Mouse (Mus musculus) forebrain, postnatal 0 days (tissue): ENCODE results near the gene Gpr157. TPM values are rescaled to one million over a fixed set of nuclear protein-coding genes. Genes with fewer than 3 reads are reported as not detected.
A peak's percentile ranks its signal among the peaks of the same experiment; 100 is the strongest.

Source experiments
- ATAC-seq: fragments of 200-750 bp; cut with Nextera tagmentation; 2 replicates; pipeline ENCODE4 v1.8.0; 2017; ENCODE audit warnings: mild to moderate bottlenecking, moderate library complexity
- DNase-seq: peaks from one replicate; pipeline ENCODE4 v3.0.0-alpha.2; 2015
- H3K27ac ChIP-seq: fragments of 300-500 bp; sonication (generic); 2 replicates; pipeline ENCODE4 v1.5.1; 2014; ENCODE audit warnings: low read depth, mild to moderate bottlenecking, antibody characterized with exemption, low read length, moderate library complexity, mixed read lengths
- H3K27me3 ChIP-seq: fragments of 300-500 bp; sonication (generic); 2 replicates; pipeline ENCODE4 v1.6.1; 2014; ENCODE audit warnings: mild to moderate bottlenecking, low read length, mixed read lengths; ENCODE audit not compliant: insufficient read depth
- H3K36me3 ChIP-seq: fragments of 300-500 bp; sonication (generic); 2 replicates; pipeline ENCODE4 v1.6.1; 2014; ENCODE audit warnings: mild to moderate bottlenecking, moderate library complexity; ENCODE audit not compliant: insufficient read depth
- H3K4me1 ChIP-seq: fragments of 300-500 bp; sonication (generic); 2 replicates; pipeline ENCODE4 v1.6.1; 2014; ENCODE audit warnings: antibody characterized with exemption; ENCODE audit not compliant: insufficient read depth
- H3K4me2 ChIP-seq: fragments of 300-500 bp; sonication (generic); 2 replicates; pipeline ENCODE4 v1.6.1; 2014; ENCODE audit warnings: low read depth, mild to moderate bottlenecking, moderate library complexity
- H3K4me3 ChIP-seq: fragments of 300-500 bp; sonication (generic); 2 replicates; pipeline ENCODE4 v1.5.1; 2014; ENCODE audit warnings: low read depth, low read length, mixed read lengths
- H3K9ac ChIP-seq: fragments of 300-500 bp; sonication (generic); 2 replicates; pipeline ENCODE4 v1.6.1; 2014; ENCODE audit warnings: mild to moderate bottlenecking
- H3K9me3 ChIP-seq: fragments of 300-500 bp; sonication (generic); 2 replicates; pipeline ENCODE4 v1.6.1; 2016; ENCODE audit warnings: low read length
- CTCF ChIP-seq: sonication (generic); IDR thresholded peaks from 2 replicates; pipeline ENCODE4 v1.5.1; 2016; ENCODE audit warnings: antibody characterized with exemption, control low read depth, low read depth
- WGBS: fragments of 180-500 bp; shearing (Covaris S2); extraction: QIAGEN DNeasy Blood & Tissue Kit; methylation state at CpG from one replicate; pipeline ENCODE4 v1.1.7; 2014; 5-methylcytosine and 5-hydroxymethylcytosine counted together
- polyA plus RNA-seq: library from polyadenylated mRNA; unstranded; fragments of >200 nt; fragmentation: Nextera tagmentation; extraction: Ambion mirVana; gene quantifications from 2 replicates; pipeline ENCODE4 v1.2.1, GENCODE M21; 2015
- total RNA-seq: library from RNA; depleted of rRNA; stranded (reverse); fragments of >200 nt; gene quantifications from 2 replicates; pipeline ENCODE4 v1.2.3, GENCODE M21; 2014

The Gpr157 gene
- total and polyA plus RNA-seq, 2 experiments from 2014 or later: 0.31 to 1.8 TPM

DNA sequence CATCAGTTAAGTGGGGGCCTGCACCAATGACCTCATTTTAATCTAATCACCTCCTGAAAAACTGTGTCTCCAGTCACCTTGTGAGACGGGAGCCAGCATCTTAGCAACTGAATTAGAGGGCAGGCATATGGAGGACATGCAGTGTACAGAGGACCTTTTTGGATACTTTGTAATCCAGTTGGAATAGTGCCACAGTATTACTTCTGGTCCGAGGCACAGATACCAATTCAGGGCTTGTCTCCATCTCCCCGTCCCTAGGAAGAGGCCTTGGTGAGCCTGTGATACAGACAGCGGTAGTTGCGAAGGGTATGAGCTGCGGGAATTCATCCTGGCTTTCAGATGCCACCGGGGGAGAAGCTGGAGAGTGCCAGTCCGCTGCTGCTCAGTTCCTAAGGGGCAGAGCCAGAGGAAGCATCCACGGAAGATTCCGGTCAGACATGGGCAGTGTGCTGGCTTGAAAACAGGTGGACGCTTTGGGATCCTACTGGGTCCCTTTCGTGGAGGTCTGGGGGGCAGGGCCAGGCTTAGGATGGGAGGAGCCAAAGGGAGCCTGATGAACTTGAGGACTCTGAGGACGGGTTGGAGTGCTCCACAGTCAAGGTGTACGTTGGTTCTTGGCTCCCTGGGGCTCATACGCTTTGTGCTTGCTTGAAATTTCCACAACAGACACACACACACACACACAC, 14.6 kb upstream of the Gpr157 start:
- Histone ChIP-seq H3K27ac (no peak overlapping the region), H3K27me3 (no peaks in the 10 kb centered on the region), H3K4me1 (no peaks in the 10 kb centered on the region), H3K4me3 (no peak overlapping the region), H3K9ac (no peak overlapping the region), H3K4me2 (no peak overlapping the region), H3K36me3 (no peaks in the 10 kb centered on the region), H3K9me3 (no peaks in the 10 kb centered on the region)
- ATAC-seq (no peak), DNase-seq (no peak)
- WGBS: 46% methylated on average over 15 of the region's 15 CpGs
- no peak for TF ChIP-seq CTCF

DNA sequence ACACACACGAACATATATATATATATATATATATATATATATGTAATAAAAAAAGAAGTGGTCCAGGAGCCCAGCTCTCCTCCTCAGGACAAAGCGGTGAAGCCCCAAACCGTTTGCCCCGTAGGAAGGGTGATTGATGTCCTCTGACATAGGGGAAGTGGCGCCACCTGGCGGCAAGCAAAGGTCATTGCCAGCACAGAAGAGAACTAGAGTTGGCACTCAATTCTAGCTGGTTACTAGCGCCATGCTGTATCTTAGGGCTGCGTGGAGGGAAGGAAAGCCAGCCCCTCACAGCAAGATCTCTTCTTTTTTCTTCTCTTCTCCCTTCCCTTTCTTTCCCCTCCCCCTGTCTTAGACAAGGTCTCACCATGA, 14.1 kb upstream of the Gpr157 start:
- no peak overlapping the region for H3K4me3 ChIP-seq
- DNase-seq (peak; percentile 46), ATAC-seq (no peak)
- no peaks in the 10 kb centered on the region for H3K27me3 ChIP-seq
- H3K36me3 ChIP-seq: no peaks in the 10 kb centered on the region
- no peaks in the 10 kb centered on the region for H3K9me3 ChIP-seq
- no peak overlapping the region for H3K4me2 ChIP-seq
- WGBS: 16% methylated on average over 8 of the region's 8 CpGs
- no peak overlapping the region for H3K9ac ChIP-seq
- H3K27ac ChIP-seq: no peak overlapping the region
- peak; percentile 78 for TF ChIP-seq CTCF
- no peaks in the 10 kb centered on the region for H3K4me1 ChIP-seq

- no peak for TF ChIP-seq CTCF
- Histone ChIP-seq H3K9me3 (no peaks in the 10 kb centered on the region), H3K9ac (no peak overlapping the region), H3K27me3 (no peaks in the 10 kb centered on the region), H3K36me3 (no peaks in the 10 kb centered on the region), H3K4me2 (no peak overlapping the region), H3K27ac (no peak overlapping the region), H3K4me3 (no peak overlapping the region), H3K4me1 (no peaks in the 10 kb centered on the region)
- WGBS: 89% methylated on average over 7 of the region's 7 CpGs
- DNase-seq (no peak), ATAC-seq (no peak)
These were observed 11.8 kb upstream of the Gpr157 start for GRCm38 (mm10) chr4:150075350-150075749.

- no peak overlapping the region for H3K4me2 ChIP-seq
- H3K27me3 ChIP-seq: no peaks in the 10 kb centered on the region
- no peak for TF ChIP-seq CTCF
- H3K4me1 ChIP-seq: no peaks in the 10 kb centered on the region
- H3K4me3 ChIP-seq: no peak overlapping the region
- no peak overlapping the region for H3K9ac ChIP-seq
- no peak for DNase-seq
- ATAC-seq: no peak
- H3K36me3 ChIP-seq: no peaks in the 10 kb centered on the region
- 51% methylated on average over 18 of the region's 18 CpGs for WGBS
- H3K9me3 ChIP-seq: no peaks in the 10 kb centered on the region
- H3K27ac ChIP-seq: no peak overlapping the region
These were observed 11.0 kb upstream of the Gpr157 start for GRCm38 (mm10) chr4:150076147-150076546.

DNA sequence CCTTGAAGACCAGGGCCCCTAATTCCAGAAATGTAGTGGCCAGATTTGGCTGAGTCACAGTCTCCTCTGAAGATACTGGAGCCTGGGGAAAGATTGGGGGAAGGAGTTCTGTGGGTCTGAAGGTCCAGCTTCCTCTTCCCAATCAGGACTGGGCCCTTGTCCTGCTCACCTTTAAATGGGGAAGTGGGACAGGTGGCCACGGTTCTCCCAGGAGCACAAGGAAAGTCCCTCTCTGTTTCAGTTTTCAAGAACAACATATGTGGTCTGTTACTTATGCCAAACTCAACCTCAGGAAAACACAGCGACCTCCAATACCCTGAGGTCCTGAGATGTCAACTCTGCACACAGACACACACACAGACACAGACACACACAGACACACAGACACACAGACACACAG, 8.5 kb upstream of the Gpr157 start:
- no peaks in the 10 kb centered on the region for H3K9me3 ChIP-seq
- H3K4me2 ChIP-seq: no peak overlapping the region
- no peak for ATAC-seq
- H3K27me3 ChIP-seq: no peaks in the 10 kb centered on the region
- H3K4me1 ChIP-seq: no peaks in the 10 kb centered on the region
- H3K9ac ChIP-seq: no peak overlapping the region
- no peak overlapping the region for H3K27ac ChIP-seq
- WGBS: 88% methylated on average over 2 of the region's 2 CpGs
- no peak overlapping the region for H3K4me3 ChIP-seq
- DNase-seq: no peak
- H3K36me3 ChIP-seq: no peaks in the 10 kb centered on the region
- no peak for TF ChIP-seq CTCF

DNA sequence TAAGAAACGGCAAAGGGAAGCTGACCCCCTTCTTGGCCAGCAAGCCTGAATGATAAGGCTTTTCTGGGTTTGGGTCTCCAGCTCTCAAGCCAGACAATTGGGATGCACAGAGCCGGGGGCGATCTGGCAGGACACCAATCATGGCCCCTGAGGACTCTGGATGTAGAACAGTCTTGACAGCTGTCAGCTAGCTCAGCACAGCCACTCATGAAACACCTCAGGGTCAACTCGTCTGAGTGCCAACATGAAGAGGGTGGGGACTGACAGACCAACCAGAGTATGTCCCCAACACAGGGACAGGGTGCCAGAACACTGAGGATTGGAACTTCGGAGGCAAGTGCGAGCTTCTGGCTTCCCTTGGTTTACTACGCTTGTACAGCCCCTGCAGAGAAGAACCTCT, 7.9 kb upstream of the Gpr157 start:
- DNase-seq (no peak), ATAC-seq (no peak)
- Histone ChIP-seq H3K4me2 (no peak overlapping the region), H3K36me3 (no peaks in the 10 kb centered on the region), H3K27me3 (no peaks in the 10 kb centered on the region), H3K4me3 (no peak overlapping the region), H3K27ac (no peak overlapping the region), H3K4me1 (no peaks in the 10 kb centered on the region), H3K9me3 (no peaks in the 10 kb centered on the region), H3K9ac (no peak overlapping the region)
- 80% methylated on average over 7 of the region's 7 CpGs for WGBS
- TF ChIP-seq CTCF: no peak

GRCm38 (mm10) chr4:150080330-150080967, 6.7 kb upstream of the Gpr157 start:
- no peaks in the 10 kb centered on the region for H3K27me3 ChIP-seq
- TF ChIP-seq CTCF: no peak
- no peaks in the 10 kb centered on the region for H3K4me1 ChIP-seq
- no peak overlapping the region for H3K9ac ChIP-seq
- H3K27ac ChIP-seq: no peak overlapping the region
- no peak overlapping the region for H3K4me3 ChIP-seq
- H3K9me3 ChIP-seq: no peaks in the 10 kb centered on the region
- no peak overlapping the region for H3K4me2 ChIP-seq
- no peaks in the 10 kb centered on the region for H3K36me3 ChIP-seq
- WGBS: 77% methylated on average over 11 of the region's 11 CpGs
- ATAC-seq: no peak
- no peak for DNase-seq
